Mouse (Mus musculus) naive thymus-derived CD4-positive, alpha-beta T cell, adult 5 months (primary cell): ENCODE results near the gene Vmn1r117. TPM values are rescaled to one million over a fixed set of nuclear protein-coding genes. Genes with fewer than 3 reads are reported as not detected.

ENCODE experiments used
- polyA plus RNA-seq: library from polyadenylated mRNA; unstranded; fragments of 100-300 nt; shearing (Covaris generic); gene quantifications from one replicate; pipeline ENCODE4 v1.2.1, GENCODE M21; 2017

Gene Vmn1r117
- polyA plus RNA-seq, result not detected

DNA sequence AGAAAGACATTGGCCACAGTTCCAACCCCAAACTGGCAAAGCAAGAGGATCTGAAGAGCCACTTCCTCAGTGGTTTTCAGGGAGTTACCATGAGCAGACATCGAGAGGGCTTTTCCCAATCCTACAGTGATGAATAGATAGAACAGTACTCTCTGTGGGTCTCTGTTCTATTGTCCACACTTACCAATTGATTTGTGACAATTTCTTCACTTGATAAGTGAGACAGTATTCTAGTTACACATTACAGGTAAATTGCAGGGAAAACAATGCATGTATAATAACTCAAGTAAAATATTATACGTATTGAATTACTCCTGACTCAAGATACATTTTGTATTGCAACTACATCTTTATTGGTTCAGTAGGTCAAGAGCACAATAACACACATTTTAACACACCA lies at the start of gene Vmn1r117:
Vmn1r117 (minus strand) TSS at position 101 of the 400 bp plus-strand sequence.

DNA sequence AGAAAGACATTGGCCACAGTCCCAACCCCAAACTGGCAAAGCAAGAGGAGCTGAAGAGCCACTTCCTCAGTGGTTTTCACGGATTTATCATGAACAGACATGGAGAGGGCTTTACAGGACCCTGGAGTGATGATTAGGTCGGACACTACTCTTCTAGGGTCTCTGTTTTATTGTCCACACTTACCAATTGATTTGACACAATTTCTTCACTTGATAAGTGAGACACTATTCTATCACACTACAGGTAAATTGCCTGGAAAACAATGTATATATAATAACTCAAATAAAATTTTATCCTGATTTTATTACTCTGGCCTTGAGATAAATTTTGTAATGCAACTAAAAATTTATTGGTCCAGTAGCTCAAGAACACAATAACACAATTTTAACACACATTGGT lies 28.3 kb upstream of the Vmn1r117 start, which contains the start of gene Vmn1r118:
Vmn1r118 (minus strand) TSS at position 101 of the 400 bp plus-strand sequence.

DNA sequence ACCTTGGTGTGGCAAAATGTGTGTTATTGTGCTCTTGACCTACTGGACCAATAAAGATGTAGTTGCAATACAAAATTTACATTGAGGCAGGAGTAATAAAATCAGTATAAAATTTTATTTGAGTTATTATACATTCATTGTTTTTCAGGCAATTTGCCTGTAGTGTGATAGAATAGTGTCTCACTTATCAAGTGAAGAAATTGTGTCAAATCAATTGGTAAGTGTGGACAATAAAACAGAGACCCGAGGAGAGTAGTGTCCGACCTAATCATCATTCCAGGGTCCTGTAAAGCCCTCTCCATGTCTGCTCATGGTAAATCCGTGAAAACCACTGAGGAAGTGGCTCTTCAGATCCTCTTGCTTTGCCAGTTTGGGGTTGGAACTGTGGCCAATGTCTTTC lies 12.0 kb downstream of the Vmn1r117 start, which contains the start of gene Vmn1r116:
Vmn1r116 (plus strand) TSS at position 301 of the 400 bp plus-strand sequence.

DNA sequence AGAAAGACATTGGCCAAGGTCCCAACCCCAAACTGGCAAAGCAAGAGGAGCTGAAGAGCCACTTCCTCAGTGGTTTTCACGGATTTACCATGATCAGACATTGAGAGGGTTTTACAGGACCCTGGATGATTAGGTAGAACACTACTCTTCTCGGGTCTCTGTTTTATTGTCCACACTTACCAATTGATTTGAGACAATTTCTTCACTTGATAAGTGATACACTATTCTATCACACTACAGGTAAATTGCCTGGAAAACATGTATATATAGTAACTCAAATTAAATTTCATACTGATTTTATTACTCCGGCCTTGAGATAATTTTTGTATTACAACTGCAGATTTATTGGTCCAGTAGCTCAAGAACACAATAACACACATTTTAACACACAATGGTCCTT lies 39.0 kb downstream of the Vmn1r117 start, which contains the start of gene Vmn1r115:
Vmn1r115 (minus strand) TSS at position 101 of the 400 bp plus-strand sequence.

Other genes with a start within 250 kb of the Vmn1r117 start
- not detected for gene Vmn1r107, start 215.2 kb downstream of the Vmn1r117 start, polyA plus RNA-seq
- gene Vmn1r111, start 180.9 kb downstream of the Vmn1r117 start, polyA plus RNA-seq, result not detected
- gene Gm10668, start 153.5 kb downstream of the Vmn1r117 start, polyA plus RNA-seq, result not detected
- gene Vmn1r112, start 112.9 kb downstream of the Vmn1r117 start, polyA plus RNA-seq, result not detected
- not detected for gene Vmn1r113, start 96.8 kb downstream of the Vmn1r117 start, polyA plus RNA-seq
- not detected for gene Vmn1r114, start 71.9 kb downstream of the Vmn1r117 start, polyA plus RNA-seq
- gene Vmn1r115, start 39.1 kb downstream of the Vmn1r117 start, polyA plus RNA-seq, result not detected
- gene Vmn1r116, start 11.9 kb downstream of the Vmn1r117 start, polyA plus RNA-seq, result not detected
- gene Vmn1r118, start 28.2 kb upstream of the Vmn1r117 start, polyA plus RNA-seq, result not detected
- gene Vmn1r119, start 128.3 kb upstream of the Vmn1r117 start, polyA plus RNA-seq, result not detected
- not detected for gene Vmn1r120, start 169.7 kb upstream of the Vmn1r117 start, polyA plus RNA-seq
- gene Vmn1r121, start 214.4 kb upstream of the Vmn1r117 start, polyA plus RNA-seq, result not detected